Mouse (Mus musculus) left cerebral cortex, postnatal 36 days (tissue): ENCODE data around the gene Vps35l. TPM values are rescaled to one million over a fixed set of nuclear protein-coding genes. Genes with fewer than 3 reads are reported as not detected.
A peak's percentile ranks its signal among the peaks of the same experiment; 100 is the strongest.

Experiments
- DNase-seq, 2 experiments: peaks; one replicate each; pipeline ENCODE4 v3.0.0; 2021 to 2022; ENCODE audit warnings: low spot score in 2 of 2, mixed read lengths in 1 of 2
- intact Hi-C: fragments of 180-260 bp; cut with DNase I; formaldehyde crosslinking; loops from one replicate; pipeline ENCODE4 v1.15.1; 2025
- total RNA-seq, 2 experiments: library from RNA; stranded (reverse); gene quantifications; 2 replicates each; pipeline ENCODE4 v1.2.3; 2021

Vps35l gene
- total RNA-seq, 2 experiments from 2014 or later: 55.8 to 60.3 TPM

GRCm38 (mm10) chr7:118728846-118729587 lies 11.0 kb upstream of the Vps35l start:
- intact Hi-C loops: no loop called here
- no peak for DNase-seq

GRCm38 (mm10) chr7:118731781-118732180 lies 8.2 kb upstream of the Vps35l start:
- intact Hi-C loops: no loop called here
- no peak for DNase-seq

GRCm38 (mm10) chr7:118733225-118733624 lies 6.8 kb upstream of the Vps35l start:
- DNase-seq: no peak
- intact Hi-C loops: no loop called here

- no peak for DNase-seq
- intact Hi-C loops: no loop called here
Observed at GRCm38 (mm10) chr7:118738730-118739129, 1.3 kb upstream of the Vps35l start.

GRCm38 (mm10) chr7:118740532-118741338 lies 709 bp downstream of the Vps35l start:
- peak; percentile 94 to 95 for DNase-seq
- intact Hi-C loops: no loop called here

GRCm38 (mm10) chr7:118742278-118742677 lies 2.3 kb downstream of the Vps35l start:
- intact Hi-C loops: no loop called here
- DNase-seq: no peak

GRCm38 (mm10) chr7:118744766-118745165 lies 4.7 kb downstream of the Vps35l start:
- intact Hi-C loops: no loop called here
- no peak for DNase-seq

- peak; percentile 17 to 19 for DNase-seq
- intact Hi-C loops: no loop called here
Observed at GRCm38 (mm10) chr7:118747891-118748672, 8.1 kb downstream of the Vps35l start.

- DNase-seq: no peak
- intact Hi-C loops: no loop called here
Observed at GRCm38 (mm10) chr7:118749706-118750105, 9.7 kb downstream of the Vps35l start.

GRCm38 (mm10) chr7:118751625-118752024 lies 11.6 kb downstream of the Vps35l start:
- intact Hi-C loops: no loop called here
- no peak for DNase-seq

- no peak for DNase-seq
- intact Hi-C loops: no loop called here
Observed at GRCm38 (mm10) chr7:118755756-118756155, 15.7 kb downstream of the Vps35l start.

GRCm38 (mm10) chr7:118756490-118757265 lies 16.7 kb downstream of the Vps35l start:
- no peak for DNase-seq
- intact Hi-C loops: no loop called here

GRCm38 (mm10) chr7:118758369-118758768 lies 18.3 kb downstream of the Vps35l start:
- DNase-seq: no peak
- intact Hi-C loops: no loop called here

GRCm38 (mm10) chr7:118759372-118759771 lies 19.3 kb downstream of the Vps35l start:
- DNase-seq: no peak
- intact Hi-C loops: no loop called here

GRCm38 (mm10) chr7:118763939-118764338 lies 23.9 kb downstream of the Vps35l start:
- intact Hi-C loops: loop anchor here (10.0 kb wide), 1 partner anchor 661 kb away; no protein-coding TSS in a partner anchor
- DNase-seq: no peak

GRCm38 (mm10) chr7:118764725-118765124 lies 24.7 kb downstream of the Vps35l start:
- DNase-seq: no peak
- intact Hi-C loops: loop anchor here (5.0 to 10.0 kb wide), 2 partner anchors 88 to 660 kb away; no protein-coding TSS in a partner anchor

- intact Hi-C loops: loop anchor here (1.0 to 10.0 kb wide), 3 partner anchors 87 to 659 kb away; no protein-coding TSS in a partner anchor
- no peak for DNase-seq
Observed at GRCm38 (mm10) chr7:118765604-118766003, 25.6 kb downstream of the Vps35l start.

- intact Hi-C loops: loop anchor here (1.0 to 10.0 kb wide), 3 partner anchors 86 to 659 kb away; no protein-coding TSS in a partner anchor
- peak; percentile 44 to 53 for DNase-seq
Observed at GRCm38 (mm10) chr7:118766119-118766833, 26.2 kb downstream of the Vps35l start.
